8 mouse cellular contexts compared by ENCODE assay signal in the genomic region with DNA sequence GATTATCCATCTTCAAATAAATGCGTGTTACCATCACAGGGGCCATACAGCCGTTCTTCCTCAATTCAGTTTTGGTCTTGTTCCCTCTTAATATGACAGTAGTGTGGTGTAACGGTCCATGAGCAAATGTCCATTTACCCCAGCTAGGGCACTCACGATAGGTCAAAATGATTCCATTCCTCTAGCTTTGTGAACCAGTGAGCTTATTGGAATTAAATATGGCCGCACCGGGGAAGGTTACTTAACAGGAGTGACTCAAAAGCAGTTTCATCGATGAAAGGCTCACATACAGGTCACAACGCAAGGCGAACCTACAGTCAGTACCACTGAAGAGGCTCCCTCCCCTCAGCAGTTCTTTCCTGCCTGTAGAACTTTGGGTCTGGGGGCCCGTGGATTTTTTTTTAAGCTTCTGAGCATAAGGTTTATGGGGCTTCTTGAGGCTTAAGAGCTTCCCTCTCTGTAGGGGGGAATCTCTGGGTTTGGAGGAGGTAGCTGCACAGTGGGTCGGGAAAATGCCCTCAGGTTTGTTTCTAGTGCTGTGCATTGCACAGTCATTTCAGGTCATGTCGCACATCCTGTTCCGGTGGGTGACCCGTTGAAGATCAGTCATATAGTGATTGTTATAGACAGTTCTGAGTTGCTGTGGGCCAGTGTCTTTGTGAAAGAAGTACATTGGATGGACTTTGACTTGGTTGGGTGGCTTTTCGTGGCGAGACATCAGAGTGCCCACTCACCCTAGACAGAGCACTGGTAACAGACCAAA. TPM values are rescaled to one million over a fixed set of nuclear protein-coding genes. Genes with fewer than 3 reads are reported as not detected.
DNase-seq lines count a peak whose midpoint lies in the region; ATAC-seq and TF ChIP-seq lines count a peak whose summit lies in the region.

No protein-coding gene starts in this region.

- no peak for DNase-seq in heart, embryonic 10.5 days (ENCODE audit: low spot score)
- DNase-seq in heart, adult 9 months (ENCODE audit: low spot score in 2 of 2): no peak
- peak; percentile 52 for DNase-seq in embryo, embryonic 11 days
- DNase-seq in induced T-regulatory cell, adult 2 months (ENCODE audit: low read depth): peak; percentile 89
- no peak for DNase-seq in frontal cortex, postnatal 36 days (ENCODE audit: low spot score in 2 of 2)
- DNase-seq in layer of hippocampus, adult 8-10 months (ENCODE audit: low spot score in 2 of 2): no peak

- WGBS in heart, embryonic 10.5 days: 37% methylated on average over 16 of the region's 16 CpGs

- H3K36me3 ChIP-seq in heart, embryonic 10.5 days: peaks cover 34% of the 10 kb centered on the region
- H3K36me3 ChIP-seq in E14TG2a.4 (ENCODE audit: insufficient read depth, low read length): peaks cover 36% of the 10 kb centered on the region

- peak overlapping the region; percentile 97 for H3K4me3 ChIP-seq in heart, embryonic 10.5 days
- H3K4me3 ChIP-seq in E14TG2a.4 (replicated peaks; ENCODE audit: low read length): peak overlapping the region; percentile 90

- no peak for TF ChIP-seq CTCF in E14TG2a.4 (conservative IDR thresholded peaks at IDR 0.05; ENCODE audit: low read length)

- peak; percentile 14 for ATAC-seq in megakaryocyte progenitor cell, adult 5-6 weeks (replicated peaks; ENCODE audit: poor library complexity)

- no peaks in the 10 kb centered on the region for H3K9me3 ChIP-seq in heart, embryonic 10.5 days
- no peaks in the 10 kb centered on the region for H3K9me3 ChIP-seq in E14TG2a.4 (ENCODE audit: low read length)

- H3K27ac ChIP-seq in heart, embryonic 10.5 days: peak overlapping the region; percentile 99

- peaks cover 26% of the 10 kb centered on the region for H3K4me1 ChIP-seq in heart, embryonic 10.5 days
- peaks cover 18% of the 10 kb centered on the region for H3K4me1 ChIP-seq in E14TG2a.4 (replicated peaks; ENCODE audit: low read depth, low read length)

- H3K27me3 ChIP-seq in heart, embryonic 10.5 days (ENCODE audit: insufficient read depth, poor library complexity, severe bottlenecking): no peaks in the 10 kb centered on the region
- no peaks in the 10 kb centered on the region for H3K27me3 ChIP-seq in E14TG2a.4 (ENCODE audit: insufficient read depth, low read length)

RNA-seq across cellular contexts. Expression of a gene that starts 0.9 kb away (rescaled TPM):
- polyA plus RNA-seq in heart, embryonic 10.5 days (2016; fragmentation: Nextera tagmentation; extraction: Ambion mirVana): 56.3 and 63.8 TPM in 2 replicates
- 12.1 and 16.1 TPM in 2 replicates for total RNA-seq in megakaryocyte progenitor cell, adult 5-6 weeks (2015)
- total RNA-seq in megakaryocyte progenitor cell, adult 5-6 weeks (2017): 20.9 and 21.9 TPM in 2 replicates
- 10 to 100 TPM; 28.3 to 36.0 (median 32.2) TPM for total RNA-seq in layer of hippocampus, adult 8-10 months (2022)

RNA-seq across cellular contexts. Expression of a gene that starts 36.6 kb away (rescaled TPM):
- polyA plus RNA-seq in heart, embryonic 10.5 days (2016; fragmentation: Nextera tagmentation; extraction: Ambion mirVana): 2.1 and 4.6 TPM in 2 replicates
- total RNA-seq in megakaryocyte progenitor cell, adult 5-6 weeks (2015): not detected in 2 replicates
- total RNA-seq in megakaryocyte progenitor cell, adult 5-6 weeks (2017): not detected in 2 replicates
- 10 to 100 TPM in 3 of 4 experiments, 1 to 10 TPM in 1; 8.4 to 14.1 (median 11.5) TPM for total RNA-seq in layer of hippocampus, adult 8-10 months (2022)

RNA-seq across cellular contexts. Expression of a gene that starts 40.0 kb away (rescaled TPM):
- 17.9 and 27.4 TPM in 2 replicates for polyA plus RNA-seq in heart, embryonic 10.5 days (2016; fragmentation: Nextera tagmentation; extraction: Ambion mirVana)
- total RNA-seq in megakaryocyte progenitor cell, adult 5-6 weeks (2015): 3.1 and 3.2 TPM in 2 replicates
- 17.2 and 18.0 TPM in 2 replicates for total RNA-seq in megakaryocyte progenitor cell, adult 5-6 weeks (2017)
- 10 to 100 TPM; 23.2 to 33.1 (median 26.7) TPM for total RNA-seq in layer of hippocampus, adult 8-10 months (2022)

RNA-seq across cellular contexts. Expression of a gene that starts 55.3 kb away (rescaled TPM):
- 36.4 and 38.6 TPM in 2 replicates for polyA plus RNA-seq in heart, embryonic 10.5 days (2016; fragmentation: Nextera tagmentation; extraction: Ambion mirVana)
- 30.0 and 33.6 TPM in 2 replicates for total RNA-seq in megakaryocyte progenitor cell, adult 5-6 weeks (2015)
- total RNA-seq in megakaryocyte progenitor cell, adult 5-6 weeks (2017): 47.5 and 63.1 TPM in 2 replicates
- 10 to 100 TPM; 48.1 to 59.4 (median 54.5) TPM for total RNA-seq in layer of hippocampus, adult 8-10 months (2022)

Comparison
In these comparisons a context has a peak if more than half of its experiments do, and no peak if none do; other contexts are left out.
1. DNase-seq: peak in embryo, embryonic 11 days (single experiment) and induced T-regulatory cell, adult 2 months (single experiment); none in heart, embryonic 10.5 days (single experiment), heart, adult 9 months (0 of 2), frontal cortex, postnatal 36 days (0 of 2) and layer of hippocampus, adult 8-10 months (0 of 2).
2. RNA of a gene that starts 36.6 kb away (total RNA-seq): 8.4 to 14.1 TPM in layer of hippocampus, adult 8-10 months; not detected in megakaryocyte progenitor cell, adult 5-6 weeks; every median in the first group is over 4 times any median in the second.